Mouse (Mus musculus) T-helper 2 cell (primary cell): ENCODE results near the gene Olfr1301.

Experiments
- in situ Hi-C: fragments of 300-600 bp; cut with MboI, MseI; formaldehyde crosslinking; loops from one replicate; pipeline ENCODE4 v1.15.1; 2025; ENCODE audit warnings: high pct_unique_total_duplicates

Olfr1301 gene

DNA sequence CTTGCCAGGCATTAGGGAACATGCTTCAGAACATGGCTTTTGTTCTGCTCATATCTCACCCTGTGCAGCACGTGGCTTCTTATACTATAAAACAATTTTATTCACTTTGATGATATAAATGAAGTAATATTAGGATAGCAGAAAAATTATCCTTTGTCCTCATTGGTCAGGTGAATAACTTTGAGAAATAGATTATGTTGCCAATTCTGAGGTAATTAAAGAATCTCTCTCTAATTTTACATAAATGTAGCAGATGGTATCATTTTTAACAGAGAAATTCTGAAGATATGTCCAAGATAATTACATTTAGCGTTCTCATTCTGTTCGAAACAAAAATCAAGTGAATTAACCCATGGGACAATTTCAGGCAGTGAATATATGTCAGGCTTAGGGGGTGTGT lies at the start of gene Olfr1301:
Gene Olfr1301 (plus strand): TSS at position 301 of the 400 bp plus-strand sequence.
- in situ Hi-C loops: no loop called here

GRCm38 (mm10) chr2:111726739-111727138 lies 24.1 kb upstream of the Olfr1301 start:
- in situ Hi-C loops: no loop called here

- in situ Hi-C loops: no loop called here
These were observed 26.3 kb downstream of the Olfr1301 start, which contains the start of gene Olfr1302 for GRCm38 (mm10) chr2:111777129-111777528. Gene Olfr1302, plus strand, starts transcription at chr2:111777429.
